Mouse (Mus musculus): ENCODE data around the gene Ssh3. TPM values are rescaled to one million over a fixed set of nuclear protein-coding genes. Genes with fewer than 3 reads are reported as not detected.

Ssh3 gene
- polyA plus RNA-seq, 1 experiment from 2014 or later = 3.1 TPM

GRCm38 (mm10) chr19:4304251-4304821 lies 35.4 kb upstream of the Ssh3 start:
- Histone ChIP-seq H3K4me1 (ENCODE audit: control insufficient read depth, insufficient read depth, low read length) (peaks cover 52% of the 10 kb centered on the region), H3K4me2 (peak overlapping the region; percentile 78), H3K27me3 (ENCODE audit: control insufficient read depth, insufficient read depth, low read length) (no peaks in the 10 kb centered on the region), H3K9ac (ENCODE audit: low read depth, low read length) (peak overlapping the region; percentile 91), H3K4me3 (ENCODE audit: low read depth, low read length) (peak overlapping the region; percentile 96; the same call in 1 of the 2 replicates), H3K27ac (ENCODE audit: low read depth, low read length) (no peak overlapping the region), H3K36me3 (ENCODE audit: control insufficient read depth, insufficient read depth, low read length) (no peaks in the 10 kb centered on the region), H3K9me3 (replicated peaks; ENCODE audit: control insufficient read depth, low read length) (no peaks in the 10 kb centered on the region)
- no peak for ATAC-seq (replicated peaks; ENCODE audit: insufficient number of reproducible peaks, low FRiP score, low TSS enrichment)
- 72% methylated on average over 5 of the region's 5 CpGs for WGBS (ENCODE audit: insufficient replicate concordance)

DNA sequence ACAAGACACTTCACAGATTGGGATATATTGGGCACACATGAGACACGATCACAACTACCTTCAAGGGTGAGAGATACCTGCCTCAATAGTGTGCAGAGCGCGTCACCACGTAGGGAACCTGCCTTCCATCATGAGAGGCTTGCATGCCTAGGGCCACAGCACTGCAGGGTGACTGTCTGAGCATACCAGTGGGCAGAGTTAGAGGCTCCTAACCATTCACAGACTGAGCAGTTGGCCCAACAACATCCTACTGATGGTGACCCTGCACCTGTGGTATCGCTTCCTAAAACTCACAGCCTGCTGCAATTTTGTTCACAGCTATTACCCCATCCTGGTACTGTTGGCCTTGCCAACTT lies 34.6 kb upstream of the Ssh3 start:
- no peak overlapping the region; the same call in 1 of the 2 replicates for H3K9ac ChIP-seq (ENCODE audit: low read depth, low read length)
- H3K4me1 ChIP-seq (ENCODE audit: control insufficient read depth, insufficient read depth, low read length) = peaks cover 52% of the 10 kb centered on the region
- no peak for ATAC-seq (replicated peaks; ENCODE audit: insufficient number of reproducible peaks, low FRiP score, low TSS enrichment)
- H3K36me3 ChIP-seq (ENCODE audit: control insufficient read depth, insufficient read depth, low read length) = no peaks in the 10 kb centered on the region
- WGBS (ENCODE audit: insufficient replicate concordance) = 86% methylated on average over 5 of the region's 5 CpGs
- H3K27me3 ChIP-seq (ENCODE audit: control insufficient read depth, insufficient read depth, low read length) = no peaks in the 10 kb centered on the region
- no peaks in the 10 kb centered on the region for H3K9me3 ChIP-seq (replicated peaks; ENCODE audit: control insufficient read depth, low read length)
- no peak overlapping the region for H3K27ac ChIP-seq (ENCODE audit: low read depth, low read length)
- no peak overlapping the region for H3K4me3 ChIP-seq (ENCODE audit: low read depth, low read length)
- peak overlapping the region; percentile 4; the same call in 1 of the 2 replicates for H3K4me2 ChIP-seq

DNA sequence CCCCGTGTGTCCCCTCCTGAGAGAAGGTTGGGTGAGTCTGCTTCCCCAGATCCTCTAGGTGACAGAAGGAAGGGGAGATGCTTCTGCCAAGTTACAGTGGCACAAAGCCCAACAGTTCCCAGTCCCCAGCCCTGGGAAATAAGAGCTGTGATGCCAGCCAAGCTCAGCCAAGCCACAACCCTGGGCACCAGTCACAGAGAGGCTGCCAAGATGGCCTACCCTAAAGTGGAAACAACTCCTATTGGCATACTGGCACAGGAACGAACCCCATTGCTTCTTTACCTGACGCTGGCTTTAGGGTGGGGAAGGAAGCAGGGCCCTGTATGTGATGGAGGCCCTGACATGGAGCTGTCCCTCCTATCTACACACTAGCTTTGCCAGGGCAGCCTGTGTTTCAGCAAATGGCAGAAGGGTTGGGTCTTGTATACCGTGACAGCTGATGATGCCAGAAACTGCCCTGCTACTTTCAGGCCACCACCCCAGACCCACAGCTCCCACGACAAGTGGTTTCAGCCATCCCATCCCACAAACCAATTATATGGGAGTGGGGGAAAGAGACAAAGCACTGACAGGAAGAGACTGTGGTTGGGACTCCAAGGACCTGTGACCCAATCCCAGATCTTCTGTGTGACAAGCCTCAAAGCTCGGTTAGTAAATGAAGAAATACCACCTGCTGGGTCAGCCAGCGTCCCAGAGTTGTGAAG lies 34.1 kb upstream of the Ssh3 start:
- H3K4me1 ChIP-seq (ENCODE audit: control insufficient read depth, insufficient read depth, low read length) = peaks cover 52% of the 10 kb centered on the region
- no peaks in the 10 kb centered on the region for H3K27me3 ChIP-seq (ENCODE audit: control insufficient read depth, insufficient read depth, low read length)
- 59% methylated on average over 7 of the region's 7 CpGs for WGBS (ENCODE audit: insufficient replicate concordance)
- peak overlapping the region; percentile 66 for H3K27ac ChIP-seq (ENCODE audit: low read depth, low read length)
- no peak overlapping the region for H3K4me3 ChIP-seq (ENCODE audit: low read depth, low read length)
- H3K36me3 ChIP-seq (ENCODE audit: control insufficient read depth, insufficient read depth, low read length) = no peaks in the 10 kb centered on the region
- H3K9me3 ChIP-seq (replicated peaks; ENCODE audit: control insufficient read depth, low read length) = no peaks in the 10 kb centered on the region
- no peak for ATAC-seq (replicated peaks; ENCODE audit: insufficient number of reproducible peaks, low FRiP score, low TSS enrichment)
- no peak overlapping the region; the same call in 1 of the 2 replicates for H3K9ac ChIP-seq (ENCODE audit: low read depth, low read length)
- peak overlapping the region; percentile 55 for H3K4me2 ChIP-seq

DNA sequence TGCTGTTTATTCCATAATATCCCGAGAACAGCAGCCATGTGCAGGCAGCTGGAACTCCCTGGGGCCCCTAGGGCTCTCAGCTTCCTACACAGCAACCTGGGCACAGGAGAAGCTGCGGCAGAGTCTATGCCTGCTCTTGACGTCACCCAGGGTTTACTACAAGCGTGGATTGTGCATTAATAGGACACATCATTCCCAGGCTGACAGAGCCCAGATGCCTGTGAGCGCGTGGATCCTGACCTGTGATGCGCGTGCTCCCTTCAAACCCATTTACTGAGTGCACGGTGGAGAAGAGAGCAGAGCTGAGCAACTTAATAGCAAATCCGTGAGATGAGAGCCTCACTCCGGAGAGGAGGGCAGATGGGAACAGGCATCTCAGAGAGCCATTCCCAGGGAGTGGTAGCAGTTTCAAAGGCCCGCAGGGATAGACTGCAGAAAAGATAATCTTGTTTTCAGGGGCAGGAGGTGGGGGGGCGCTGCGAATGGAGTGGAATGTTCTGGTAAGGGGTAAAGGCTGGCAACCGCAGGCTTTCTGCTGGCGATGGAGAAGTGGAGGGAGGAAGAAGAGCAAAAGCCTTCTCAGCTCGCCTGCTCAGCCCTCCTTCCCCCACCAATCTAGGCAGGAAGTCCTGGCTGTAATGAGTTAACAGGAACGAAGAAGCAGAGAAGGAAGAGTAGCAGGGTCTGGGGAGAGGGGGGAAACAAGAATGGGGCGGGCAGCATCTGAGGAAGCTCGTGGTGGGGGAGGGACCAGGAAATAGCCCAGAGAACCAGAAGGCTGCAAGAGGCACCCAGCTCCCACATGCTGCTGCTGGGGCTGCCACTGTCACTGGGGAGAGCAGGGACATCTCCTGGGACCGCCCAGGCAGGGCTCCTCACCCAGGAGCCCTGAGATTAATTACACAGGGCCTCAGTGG lies 33.0 kb upstream of the Ssh3 start:
- Histone ChIP-seq H3K4me3 (ENCODE audit: low read depth, low read length) (0 out of 2 replicates have a peak overlapping the region, but pooled peaks have one; percentile 12), H3K9me3 (replicated peaks; ENCODE audit: control insufficient read depth, low read length) (no peaks in the 10 kb centered on the region), H3K4me2 (peak overlapping the region; percentile 55), H3K9ac (ENCODE audit: low read depth, low read length) (peak overlapping the region; percentile 43; the same call in 1 of the 2 replicates), H3K4me1 (ENCODE audit: control insufficient read depth, insufficient read depth, low read length) (peaks cover 52% of the 10 kb centered on the region), H3K27me3 (ENCODE audit: control insufficient read depth, insufficient read depth, low read length) (no peaks in the 10 kb centered on the region), H3K36me3 (ENCODE audit: control insufficient read depth, insufficient read depth, low read length) (no peaks in the 10 kb centered on the region), H3K27ac (ENCODE audit: low read depth, low read length) (peak overlapping the region; percentile 66)
- no peak for ATAC-seq (replicated peaks; ENCODE audit: insufficient number of reproducible peaks, low FRiP score, low TSS enrichment)
- 25% methylated on average over 21 of the region's 21 CpGs for WGBS (ENCODE audit: insufficient replicate concordance)

DNA sequence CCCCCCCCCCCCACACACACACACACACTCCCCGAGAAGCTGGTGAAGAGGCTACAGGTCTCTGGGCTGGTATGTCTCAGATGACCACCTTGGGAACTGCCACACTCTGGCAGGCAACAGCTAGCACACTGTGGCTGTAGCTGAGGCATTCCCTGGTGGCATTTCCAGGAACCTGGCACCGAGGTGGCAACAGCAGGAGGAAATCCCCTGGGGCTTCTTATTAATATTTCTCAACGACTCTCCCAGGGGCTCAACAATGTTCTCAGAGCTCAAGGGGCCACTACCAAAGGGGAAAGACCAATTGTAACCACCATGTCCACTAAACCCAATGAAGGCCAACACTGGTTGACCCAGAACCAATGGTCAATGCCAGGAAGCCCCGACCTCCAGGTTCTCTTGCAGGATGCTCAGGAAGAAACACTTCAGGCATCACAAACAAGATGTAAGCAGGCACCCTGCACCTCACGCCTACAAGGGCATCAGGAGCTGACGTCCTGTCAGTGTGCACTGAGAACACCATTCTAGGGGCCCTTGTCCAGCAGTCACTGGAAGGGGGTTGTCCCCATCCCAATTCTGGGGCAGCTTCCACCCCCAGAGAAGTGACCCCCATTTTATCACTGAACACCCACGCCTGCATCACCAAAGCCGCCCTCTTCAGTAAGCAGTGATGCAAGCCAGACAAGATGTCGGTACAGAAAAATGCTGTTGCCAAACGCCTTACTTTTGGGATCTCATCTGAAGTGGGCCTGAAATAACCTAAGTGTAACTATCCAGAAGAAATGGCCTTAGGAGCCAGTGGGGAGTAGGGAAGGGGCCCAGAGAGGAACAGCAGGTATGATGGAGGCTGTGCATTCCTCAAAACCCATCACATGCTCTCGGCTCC lies 32.1 kb upstream of the Ssh3 start:
- Histone ChIP-seq H3K36me3 (ENCODE audit: control insufficient read depth, insufficient read depth, low read length) (no peaks in the 10 kb centered on the region), H3K27ac (ENCODE audit: low read depth, low read length) (peak overlapping the region; percentile 66), H3K4me1 (ENCODE audit: control insufficient read depth, insufficient read depth, low read length) (peaks cover 49% of the 10 kb centered on the region), H3K4me3 (ENCODE audit: low read depth, low read length) (0 out of 2 replicates have a peak overlapping the region, but pooled peaks have one; percentile 8), H3K27me3 (ENCODE audit: control insufficient read depth, insufficient read depth, low read length) (no peaks in the 10 kb centered on the region), H3K4me2 (peak overlapping the region; percentile 55), H3K9me3 (replicated peaks; ENCODE audit: control insufficient read depth, low read length) (no peaks in the 10 kb centered on the region), H3K9ac (ENCODE audit: low read depth, low read length) (peak overlapping the region; percentile 43; the same call in 1 of the 2 replicates)
- ATAC-seq (replicated peaks; ENCODE audit: insufficient number of reproducible peaks, low FRiP score, low TSS enrichment) = no peak
- WGBS (ENCODE audit: insufficient replicate concordance) = 55% methylated on average over 11 of the region's 11 CpGs

DNA sequence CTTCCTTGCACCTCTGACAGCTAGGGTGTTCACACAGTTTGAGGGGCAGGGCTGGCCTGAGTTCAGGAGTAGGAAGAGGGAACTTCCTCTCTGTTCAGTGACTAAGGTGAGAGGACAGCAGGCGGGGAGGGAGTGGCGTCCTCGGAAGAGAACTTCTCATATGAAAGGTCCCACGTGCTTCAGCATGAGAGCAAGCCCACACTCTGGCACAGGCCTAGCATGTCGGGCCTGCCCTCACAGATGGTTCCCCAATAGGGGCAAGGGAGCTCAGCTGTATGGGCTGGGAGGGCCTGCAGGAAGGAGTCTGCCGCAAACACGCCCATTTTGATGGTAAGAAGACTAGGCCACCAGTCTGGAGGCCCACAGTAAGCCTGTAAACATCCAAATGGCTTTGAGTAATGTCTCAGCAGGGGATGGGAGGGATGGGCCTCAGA lies 31.3 kb upstream of the Ssh3 start:
- Histone ChIP-seq H3K9ac (ENCODE audit: low read depth, low read length) (0 out of 2 replicates have a peak overlapping the region, but pooled peaks have one; percentile 10), H3K4me3 (ENCODE audit: low read depth, low read length) (no peak overlapping the region), H3K27ac (ENCODE audit: low read depth, low read length) (no peak overlapping the region), H3K4me2 (no peak overlapping the region), H3K4me1 (ENCODE audit: control insufficient read depth, insufficient read depth, low read length) (peaks cover 49% of the 10 kb centered on the region), H3K36me3 (ENCODE audit: control insufficient read depth, insufficient read depth, low read length) (no peaks in the 10 kb centered on the region), H3K9me3 (replicated peaks; ENCODE audit: control insufficient read depth, low read length) (no peaks in the 10 kb centered on the region), H3K27me3 (ENCODE audit: control insufficient read depth, insufficient read depth, low read length) (no peaks in the 10 kb centered on the region)
- ATAC-seq (replicated peaks; ENCODE audit: insufficient number of reproducible peaks, low FRiP score, low TSS enrichment) = no peak
- 56% methylated on average over 7 of the region's 7 CpGs for WGBS (ENCODE audit: insufficient replicate concordance)

- Histone ChIP-seq H3K27ac (ENCODE audit: low read depth, low read length) (0 out of 2 replicates have a peak overlapping the region, but pooled peaks have one; percentile 1), H3K9ac (ENCODE audit: low read depth, low read length) (no peak overlapping the region), H3K27me3 (ENCODE audit: control insufficient read depth, insufficient read depth, low read length) (no peaks in the 10 kb centered on the region), H3K4me2 (no peak overlapping the region), H3K4me1 (ENCODE audit: control insufficient read depth, insufficient read depth, low read length) (peaks cover 43% of the 10 kb centered on the region), H3K4me3 (ENCODE audit: low read depth, low read length) (no peak overlapping the region), H3K36me3 (ENCODE audit: control insufficient read depth, insufficient read depth, low read length) (no peaks in the 10 kb centered on the region), H3K9me3 (replicated peaks; ENCODE audit: control insufficient read depth, low read length) (no peaks in the 10 kb centered on the region)
- no peak for ATAC-seq (replicated peaks; ENCODE audit: insufficient number of reproducible peaks, low FRiP score, low TSS enrichment)
- 73% methylated on average over 6 of the region's 6 CpGs for WGBS (ENCODE audit: insufficient replicate concordance)
Measured at GRCm38 (mm10) chr19:4299574-4300270, 30.7 kb upstream of the Ssh3 start.

Data from heart, embryonic 11.5 days (tissue).